Mouse (Mus musculus) E14TG2a.4 (cell line): ENCODE data around the gene Mindy3.

Experiments used
- H3K27me3 ChIP-seq: 2 replicates; pipeline ENCODE4 v1.6.1; 2014; ENCODE audit warnings: low read length, control low read depth; ENCODE audit not compliant: insufficient read depth
- H3K36me3 ChIP-seq: 2 replicates; pipeline ENCODE4 v1.6.1; 2014; ENCODE audit warnings: low read length, control low read depth; ENCODE audit not compliant: insufficient read depth
- H3K4me1 ChIP-seq: replicated peaks from 2 replicates; pipeline ENCODE4 v1.6.1; 2014; ENCODE audit warnings: low read depth, low read length, control low read depth
- H3K4me3 ChIP-seq: replicated peaks from 2 replicates; pipeline ENCODE4 v1.5.1; 2014; ENCODE audit warnings: mild to moderate bottlenecking, low read length
- H3K9me3 ChIP-seq: 2 replicates; pipeline ENCODE4 v1.6.1; 2014; ENCODE audit warnings: low read length, control low read depth
- CTCF ChIP-seq: conservative IDR thresholded peaks from 2 replicates; pipeline ENCODE4 v1.5.1; 2014; ENCODE audit warnings: low read length
- NANOG ChIP-seq: IDR thresholded peaks from 2 replicates; pipeline ENCODE4 v1.6.1; 2014; ENCODE audit warnings: borderline replicate concordance, low read length, mixed read lengths
- POU5F1 ChIP-seq: IDR thresholded peaks from 2 replicates; pipeline ENCODE4 v1.6.1; 2014; ENCODE audit warnings: low read length, borderline replicate concordance

The Mindy3 gene

GRCm38 (mm10) chr2:12384389-12384788 lies 34.9 kb downstream of the Mindy3 start:
- Histone ChIP-seq H3K27me3 (no peaks in the 10 kb centered on the region), H3K4me1 (no peaks in the 10 kb centered on the region), H3K9me3 (no peaks in the 10 kb centered on the region), H3K36me3 (peaks cover 61% of the 10 kb centered on the region), H3K4me3 (no peak overlapping the region)
- TF ChIP-seq CTCF (no peak), NANOG (no peak), POU5F1 (no peak)

DNA sequence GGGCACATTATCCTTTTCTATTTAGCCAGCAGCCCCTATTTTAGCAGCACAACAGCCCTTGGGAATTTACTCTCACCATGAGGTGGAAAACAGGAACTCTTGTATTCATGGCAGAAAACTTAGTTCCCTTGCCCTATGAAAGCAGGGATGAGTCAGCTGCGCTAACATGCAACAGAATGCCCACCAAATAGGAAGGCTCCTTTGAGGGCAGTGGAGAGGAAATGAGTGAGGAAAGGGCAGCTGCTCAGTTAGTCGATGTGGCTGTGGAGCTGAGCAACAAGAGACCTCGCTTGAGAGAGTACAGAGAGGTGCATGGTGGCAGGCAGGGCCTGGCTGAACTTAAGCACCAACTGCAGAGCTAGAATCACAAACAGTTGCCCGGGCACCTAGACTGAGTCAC lies 36.6 kb downstream of the Mindy3 start:
- H3K9me3 ChIP-seq, result no peaks in the 10 kb centered on the region
- no peaks in the 10 kb centered on the region for H3K27me3 ChIP-seq
- H3K4me1 ChIP-seq, result peaks cover 8% of the 10 kb centered on the region
- H3K36me3 ChIP-seq, result peaks cover 65% of the 10 kb centered on the region
- TF ChIP-seq POU5F1, result no peak
- no peak overlapping the region for H3K4me3 ChIP-seq

GRCm38 (mm10) chr2:12380233-12380632 lies 39.0 kb downstream of the Mindy3 start:
- Histone ChIP-seq H3K4me1 (peaks cover 18% of the 10 kb centered on the region), H3K36me3 (peaks cover 54% of the 10 kb centered on the region), H3K27me3 (no peaks in the 10 kb centered on the region), H3K9me3 (no peaks in the 10 kb centered on the region), H3K4me3 (no peak overlapping the region)
- TF ChIP-seq POU5F1 (no peak), NANOG (no peak), CTCF (no peak)

DNA sequence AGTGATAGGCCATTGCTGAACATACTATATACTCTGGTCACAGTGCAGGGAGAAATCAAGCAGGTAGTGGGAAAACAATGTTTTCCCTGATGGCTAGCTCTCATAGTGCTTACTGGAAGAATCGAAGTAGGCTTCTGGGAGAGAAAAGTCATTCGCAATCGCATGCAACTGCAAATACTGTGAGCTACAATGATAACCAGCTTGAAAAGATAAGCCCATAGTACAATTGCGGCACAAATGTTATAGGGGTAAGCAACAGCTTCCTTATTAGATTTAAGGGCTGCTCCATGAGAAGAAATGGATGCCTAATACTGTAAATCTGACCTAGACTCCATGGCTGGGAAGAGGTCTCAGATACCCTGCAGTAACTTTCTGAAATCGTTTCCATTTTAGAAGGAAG lies 40.7 kb downstream of the Mindy3 start:
- H3K4me1 ChIP-seq, result peaks cover 18% of the 10 kb centered on the region
- no peak for TF ChIP-seq NANOG
- TF ChIP-seq POU5F1, result no peak
- TF ChIP-seq CTCF, result no peak
- peaks cover 43% of the 10 kb centered on the region for H3K36me3 ChIP-seq
- H3K27me3 ChIP-seq, result no peaks in the 10 kb centered on the region
- H3K4me3 ChIP-seq, result no peak overlapping the region
- H3K9me3 ChIP-seq, result no peaks in the 10 kb centered on the region

DNA sequence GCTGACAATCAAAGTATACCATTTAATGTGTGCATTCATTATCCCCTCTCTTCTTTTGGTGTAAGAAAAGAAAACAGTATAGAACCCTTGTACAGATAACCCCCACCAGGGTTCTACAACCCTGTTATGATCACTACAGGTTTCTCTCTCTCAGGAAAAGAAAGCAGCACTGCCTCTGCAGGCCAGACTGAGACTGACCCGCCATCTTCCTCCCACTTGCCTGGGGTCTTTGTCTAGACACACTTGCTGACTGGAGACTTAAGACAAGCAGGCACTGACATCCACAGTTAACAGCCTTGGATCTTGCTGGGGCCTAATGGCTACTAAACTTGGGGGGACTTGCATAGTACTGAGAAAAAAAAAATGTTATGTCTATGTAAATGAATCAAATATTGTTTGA lies 42.2 kb downstream of the Mindy3 start:
- Histone ChIP-seq H3K27me3 (no peaks in the 10 kb centered on the region), H3K4me3 (no peak overlapping the region), H3K9me3 (no peaks in the 10 kb centered on the region), H3K36me3 (peaks cover 30% of the 10 kb centered on the region), H3K4me1 (peaks cover 18% of the 10 kb centered on the region)
- TF ChIP-seq POU5F1, result no peak
- no peak for TF ChIP-seq NANOG
- no peak for TF ChIP-seq CTCF

- H3K4me3 ChIP-seq, result no peak overlapping the region
- TF ChIP-seq CTCF (no peak), POU5F1 (no peak), NANOG (no peak)
- no peaks in the 10 kb centered on the region for H3K27me3 ChIP-seq
- peaks cover 7% of the 10 kb centered on the region; the same call in 1 of the 2 replicates for H3K36me3 ChIP-seq
- H3K9me3 ChIP-seq, result no peaks in the 10 kb centered on the region
- H3K4me1 ChIP-seq, result peaks cover 12% of the 10 kb centered on the region
These were observed 46.4 kb downstream of the Mindy3 start for GRCm38 (mm10) chr2:12372883-12373282.

DNA sequence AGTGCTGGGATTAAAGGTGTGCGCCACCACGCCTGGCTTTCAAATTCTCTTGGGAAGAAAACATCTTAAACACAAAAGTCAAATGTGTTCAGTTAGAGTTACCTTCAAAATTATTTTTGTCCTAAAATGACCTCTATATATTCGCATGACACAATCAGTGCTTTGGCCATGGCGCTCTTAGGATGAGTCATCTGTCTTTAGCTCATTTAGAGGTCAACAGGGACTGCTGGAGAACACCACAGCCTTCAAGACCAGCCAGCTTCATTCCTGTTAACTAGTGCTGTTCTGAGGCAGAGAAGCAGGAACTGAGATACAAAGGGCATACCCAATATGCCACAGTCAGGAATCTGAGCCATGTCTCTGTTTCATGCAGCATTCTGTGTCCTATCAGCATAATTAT lies 47.9 kb downstream of the Mindy3 start:
- Histone ChIP-seq H3K27me3 (no peaks in the 10 kb centered on the region), H3K36me3 (peaks cover 11% of the 10 kb centered on the region; the same call in 1 of the 2 replicates), H3K9me3 (no peaks in the 10 kb centered on the region), H3K4me1 (no peaks in the 10 kb centered on the region), H3K4me3 (no peak overlapping the region)
- TF ChIP-seq NANOG (no peak), POU5F1 (no peak), CTCF (no peak)

DNA sequence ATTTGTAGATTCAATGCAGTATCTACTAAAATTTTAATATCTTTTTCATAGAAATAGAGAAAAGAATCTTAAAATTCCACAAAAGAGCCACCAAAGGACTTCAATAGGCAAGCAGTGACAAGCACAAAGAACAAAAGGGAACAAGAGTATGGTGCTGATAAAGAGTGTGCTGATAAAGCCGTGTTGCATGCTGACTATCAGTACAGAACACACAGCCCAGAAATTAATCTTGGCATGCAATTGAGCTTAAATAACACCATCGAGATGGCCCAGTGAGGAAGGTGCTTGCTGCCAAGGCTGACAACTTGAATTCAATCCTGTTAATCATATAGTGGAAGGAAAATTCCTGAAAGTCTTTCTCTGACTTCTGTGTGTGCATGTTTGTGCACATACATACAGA lies 50.8 kb downstream of the Mindy3 start:
- H3K36me3 ChIP-seq, result peaks cover 14% of the 10 kb centered on the region
- no peaks in the 10 kb centered on the region for H3K4me1 ChIP-seq
- H3K4me3 ChIP-seq, result no peak overlapping the region
- TF ChIP-seq POU5F1 (no peak), CTCF (no peak), NANOG (no peak)
- no peaks in the 10 kb centered on the region for H3K27me3 ChIP-seq
- no peaks in the 10 kb centered on the region for H3K9me3 ChIP-seq

- Histone ChIP-seq H3K4me1 (no peaks in the 10 kb centered on the region), H3K36me3 (peaks cover 18% of the 10 kb centered on the region), H3K9me3 (no peaks in the 10 kb centered on the region), H3K27me3 (no peaks in the 10 kb centered on the region), H3K4me3 (no peak overlapping the region)
- no peak for TF ChIP-seq NANOG
- TF ChIP-seq CTCF, result no peak
- no peak for TF ChIP-seq POU5F1
These were observed 51.3 kb downstream of the Mindy3 start for GRCm38 (mm10) chr2:12368016-12368415.
